Mouse (Mus musculus): ENCODE data around the gene Tnfaip1. TPM values are rescaled to one million over a fixed set of nuclear protein-coding genes. Genes with fewer than 3 reads are reported as not detected.

Gene Tnfaip1
- 24.6 and 26.7 TPM in 2 replicates for total RNA-seq (2012; rRNA removed)
- total RNA-seq (2014; rRNA removed) = 19.5 TPM in 2 replicates
- polyA plus RNA-seq (2012; ENCODE audit: insufficient read length, low read depth) = 44.9 and 46.0 TPM in 2 replicates

DNA sequence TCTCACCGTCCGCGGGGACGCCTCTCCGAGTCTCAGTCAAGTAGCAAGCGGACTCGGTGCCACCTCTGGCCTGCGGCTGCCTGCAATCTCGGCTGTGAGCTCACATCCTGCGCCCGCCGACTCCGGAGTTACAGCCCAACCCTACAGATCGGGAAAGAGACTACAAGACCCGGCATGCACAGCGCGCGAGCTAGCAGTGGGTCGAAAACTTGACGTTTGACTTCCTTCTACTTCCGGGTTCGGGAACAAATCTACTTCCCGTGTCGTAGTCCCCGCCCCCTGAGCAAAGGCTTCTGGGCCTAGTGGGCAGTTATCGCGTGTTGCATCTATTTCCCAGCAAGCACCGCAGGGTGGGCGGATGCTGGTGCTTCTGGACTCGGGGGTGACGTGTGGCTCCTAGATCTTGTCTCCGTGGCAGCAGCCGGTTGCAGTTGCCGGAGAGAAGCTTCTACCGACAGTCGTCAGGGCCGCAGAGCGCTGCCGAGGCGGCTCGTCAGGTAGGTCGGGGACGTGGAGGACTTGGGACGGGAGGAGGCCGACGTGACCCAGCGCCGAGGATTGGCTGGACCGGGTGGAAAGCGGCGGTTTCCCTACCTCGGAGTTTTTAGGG is at the start of gene Tnfaip1, which contains the start of gene Ift20:
Tnfaip1 (minus strand) TSS at position 253 of the 610 bp plus-strand sequence.
Ift20 (plus strand) TSS at position 282 of the 610 bp plus-strand sequence.
- Histone ChIP-seq H3K4me2 (ENCODE audit: insufficient read depth, low read depth, poor library complexity, severe bottlenecking) (peak within 1 kb of the TSS; percentile 96), H3K36me3 (replicated peaks in 1 of 2; ENCODE audit: control insufficient read depth in 1 of 2, insufficient read depth in 1 of 2, low read length in 1 of 2) (peaks cover 25 to 51% of the 10 kb centered on the region in 2 experiments), H3K9ac (ENCODE audit: insufficient read depth, low read depth) (peak within 1 kb of the TSS; percentile 77), H3K4me1 (ENCODE audit: control insufficient read depth in 1 of 2, insufficient read depth in 2 of 2) (peaks cover 14 to 42% of the 10 kb centered on the region in 2 experiments), H3K4me3 (replicated peaks in 1 of 3; ENCODE audit: low read depth in 2 of 3, low read length in 2 of 3, poor library complexity in 1 of 3) (peak within 1 kb of the TSS; percentile 70 to 86 (median 86)), H3K27me3 (replicated peaks) (no peaks in the 10 kb centered on the region), H3K27ac (ENCODE audit: insufficient read depth, low read depth) (peak within 1 kb of the TSS; percentile 72), H3K79me2 (replicated peaks; ENCODE audit: control insufficient read depth, extremely low read depth, insufficient read depth, poor library complexity, severe bottlenecking) (peaks cover 69% of the 10 kb centered on the region), H3K9me3 (replicated peaks; ENCODE audit: low read length) (no peaks in the 10 kb centered on the region)
- in situ Hi-C loops (cut with MboI; ENCODE audit: low pct_ligation_motif_present, low pct_unique_long_range_greater_than_20kb, low sequenced_read_pairs) (no loop called here), dilution Hi-C loops (cut with MboI; ENCODE audit: extremely low pct_ligation_motif_present, extremely low pct_unique_long_range_greater_than_20kb, low sequenced_read_pairs) (no loop called here)
- TF ChIP-seq MAFK (IDR thresholded peaks at IDR 0.05; ENCODE audit: insufficient replicate concordance, low read length) = no peak
- TF ChIP-seq UBTF (IDR thresholded peaks at IDR 0.05; ENCODE audit: low read depth, low read length) = no peak; the same call in none of the 2 replicates
- peak; percentile 36; the same call in 1 of the 2 replicates for TF ChIP-seq IRF4 (IDR thresholded peaks at IDR 0.05; ENCODE audit: low read depth, low read length)
- no peak for TF ChIP-seq ZKSCAN1 (IDR thresholded peaks at IDR 0.05; ENCODE audit: borderline replicate concordance, low read depth, low read length)
- TF ChIP-seq ETS1 (conservative IDR thresholded peaks at IDR 0.05; ENCODE audit: low read depth, low read length) = no peak
- no peak; the same call in 1 of the 2 replicates for TF ChIP-seq E2F4 (IDR thresholded peaks at IDR 0.05; ENCODE audit: insufficient replicate concordance, low read depth, low read length)
- peak; percentile 24; the same call in 1 of the 2 replicates for TF ChIP-seq BHLHE40 (IDR thresholded peaks at IDR 0.05; ENCODE audit: low read depth, low read length)
- TF ChIP-seq KAT2A (IDR thresholded peaks at IDR 0.05; ENCODE audit: insufficient replicate concordance, low read length) = peak; percentile 100
- no peak for TF ChIP-seq USF1 (IDR thresholded peaks at IDR 0.05; ENCODE audit: low read depth, low read length)
- TF ChIP-seq RAD21 (IDR thresholded peaks at IDR 0.05; ENCODE audit: low read depth, low read length) = no peak
- peak; percentile 92; the same call in 1 of the 2 replicates for TF ChIP-seq SIN3A (IDR thresholded peaks at IDR 0.05; ENCODE audit: low read length)
- peak; percentile 93 for TF ChIP-seq NELFE (IDR thresholded peaks at IDR 0.05; ENCODE audit: low read depth, low read length)
- no peak for TF ChIP-seq EP300 (IDR thresholded peaks at IDR 0.05; ENCODE audit: low read length)
- TF ChIP-seq RCOR1 (conservative IDR thresholded peaks at IDR 0.05; ENCODE audit: low read depth, low read length) = no peak
- TF ChIP-seq PAX5 (IDR thresholded peaks at IDR 0.05; ENCODE audit: low read length) = no peak
- peak; percentile 98 for TF ChIP-seq ELF1 (IDR thresholded peaks at IDR 0.05; ENCODE audit: low read depth, low read length)
- peak; percentile 61 for TF ChIP-seq MAX (IDR thresholded peaks at IDR 0.05; ENCODE audit: low read length)
- TF ChIP-seq TBP (conservative IDR thresholded peaks at IDR 0.05; ENCODE audit: low read depth, low read length) = peak; percentile 73; the same call in 1 of the 2 replicates
- peak; percentile 85; the same call in 1 of the 2 replicates for TF ChIP-seq POLR2AphosphoS2 (IDR thresholded peaks at IDR 0.05; ENCODE audit: low read depth, low read length)
- peak; percentile 75 for TF ChIP-seq MEF2A (IDR thresholded peaks at IDR 0.05; ENCODE audit: borderline replicate concordance, low read depth, low read length)
- peak; percentile 67 for TF ChIP-seq NRF1 (IDR thresholded peaks at IDR 0.05; ENCODE audit: low read depth, low read length)
- TF ChIP-seq USF2 (conservative IDR thresholded peaks at IDR 0.05; ENCODE audit: low read depth, low read length) = no peak
- TF ChIP-seq CHD1 (IDR thresholded peaks at IDR 0.05; ENCODE audit: low read depth, low read length) = no peak
- TF ChIP-seq POLR2A (IDR thresholded peaks at IDR 0.05; ENCODE audit: low read depth, low read length) = peak; percentile 97
- TF ChIP-seq ZC3H11A (IDR thresholded peaks at IDR 0.05; ENCODE audit: low read depth, low read length) = no peak
- peak; percentile 4; the same call in 1 of the 2 replicates for TF ChIP-seq JUN (IDR thresholded peaks at IDR 0.05; ENCODE audit: insufficient read depth, low read depth, low read length)
- peak; percentile 82; the same call in 1 of the 2 replicates for TF ChIP-seq MAZ (IDR thresholded peaks at IDR 0.05; ENCODE audit: low read depth, low read length)
- no peak for TF ChIP-seq SMC3 (IDR thresholded peaks at IDR 0.05; ENCODE audit: low read depth, low read length)
- peak; percentile 95 for TF ChIP-seq HCFC1 (IDR thresholded peaks at IDR 0.05; ENCODE audit: low read depth, low read length)
- peak; percentile 89 for TF ChIP-seq TCF12 (IDR thresholded peaks at IDR 0.05; ENCODE audit: low read depth, low read length)
- TF ChIP-seq ZMIZ1 (IDR thresholded peaks at IDR 0.05; ENCODE audit: low read depth, low read length) = peak; percentile 87; the same call in 1 of the 2 replicates
- TF ChIP-seq CHD2 (IDR thresholded peaks at IDR 0.05; ENCODE audit: low read length) = peak; percentile 99
- no peak for TF ChIP-seq JUND (conservative IDR thresholded peaks at IDR 0.05; ENCODE audit: low read depth, low read length)
- TF ChIP-seq GABPA (IDR thresholded peaks at IDR 0.05; ENCODE audit: insufficient replicate concordance, low read depth, low read length) = peak; percentile 92; the same call in 1 of the 2 replicates
- TF ChIP-seq MYC (IDR thresholded peaks at IDR 0.05; ENCODE audit: low read depth, low read length) = peak; percentile 88
- peak; percentile 92 for TF ChIP-seq MXI1 (IDR thresholded peaks at IDR 0.05; ENCODE audit: low read depth, low read length)
- TF ChIP-seq CTCF (conservative IDR thresholded peaks at IDR 0.05 in 1 of 2, IDR thresholded peaks at IDR 0.05 in 1 of 2; ENCODE audit: low read depth in 2 of 2, low read length in 2 of 2) = no peak
- peak; percentile 100 for DNase-seq (ENCODE audit: extremely low read depth)
